Mouse (Mus musculus): Measurements from ENCODE around the gene Ube2k. TPM values are rescaled to one million over a fixed set of nuclear protein-coding genes. Genes with fewer than 3 reads are reported as not detected.

Gene Ube2k
- 114 and 120 TPM in 2 replicates for polyA plus RNA-seq (2014; fragmentation: Nextera tagmentation; extraction: Ambion mirVana)

GRCm38 (mm10) chr5:65536751-65537419 lies at the start of gene Ube2k, which contains the start of gene Smim14:
Gene Ube2k (plus strand): TSS chr5:65537233.
Gene Smim14 (minus strand): TSS chr5:65537184.
- H3K9me3 ChIP-seq (replicated peaks; ENCODE audit: control insufficient read depth, low read length), result no peaks in the 10 kb centered on the region
- H3K27me3 ChIP-seq (ENCODE audit: control insufficient read depth, insufficient read depth, low read length), result no peaks in the 10 kb centered on the region
- peak within 1 kb of the TSS; percentile 99 for H3K27ac ChIP-seq (ENCODE audit: low read depth, low read length)
- H3K4me2 ChIP-seq, result peak within 1 kb of the TSS; percentile 78
- H3K9ac ChIP-seq (ENCODE audit: low read depth, low read length), result peak within 1 kb of the TSS; percentile 94
- peak within 1 kb of the TSS; percentile 87 for H3K4me3 ChIP-seq (ENCODE audit: low read depth, low read length)
- under 1% methylated on average over 64 of the region's 66 CpGs for WGBS (ENCODE audit: insufficient replicate concordance)
- peak; percentile 98 for ATAC-seq (replicated peaks; ENCODE audit: insufficient number of reproducible peaks, low FRiP score, low TSS enrichment)
- no peaks in the 10 kb centered on the region for H3K36me3 ChIP-seq (ENCODE audit: control insufficient read depth, insufficient read depth, low read length)
- peaks cover 6% of the 10 kb centered on the region; the same call in 1 of the 2 replicates for H3K4me1 ChIP-seq (ENCODE audit: control insufficient read depth, insufficient read depth, low read length)

DNA sequence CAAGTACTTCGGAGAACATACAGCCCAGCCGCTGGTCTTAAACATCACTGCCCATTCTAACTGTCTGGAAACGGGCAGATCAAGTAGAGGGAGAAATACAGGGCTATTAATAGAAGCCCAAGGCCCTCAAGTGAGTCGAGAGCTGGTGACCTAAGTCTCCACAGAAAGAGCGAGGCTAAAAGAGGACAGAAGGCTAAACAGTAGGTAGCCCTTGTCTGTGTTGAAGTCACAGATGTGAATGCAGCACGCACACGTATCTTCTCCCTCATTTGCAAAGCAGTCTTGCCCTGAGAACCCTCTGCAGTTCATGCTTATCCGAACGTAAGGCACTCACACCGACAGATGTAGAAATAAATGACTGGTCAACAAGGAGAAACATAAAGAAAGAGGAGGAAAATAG lies 49.7 kb upstream of the Ube2k start:
- peak overlapping the region; percentile 23; the same call in 1 of the 2 replicates for H3K4me2 ChIP-seq
- no peak for ATAC-seq (replicated peaks; ENCODE audit: insufficient number of reproducible peaks, low FRiP score, low TSS enrichment)

GRCm38 (mm10) chr5:65488725-65489124 lies 48.3 kb upstream of the Ube2k start:
- no peak for ATAC-seq (replicated peaks; ENCODE audit: insufficient number of reproducible peaks, low FRiP score, low TSS enrichment)
- H3K4me2 ChIP-seq, result no peak overlapping the region
- H3K27ac ChIP-seq (ENCODE audit: low read depth, low read length), result no peak overlapping the region
- WGBS (ENCODE audit: insufficient replicate concordance), result 78% methylated on average over 7 of the region's 7 CpGs
- H3K4me1 ChIP-seq (ENCODE audit: control insufficient read depth, insufficient read depth, low read length), result peaks cover 25% of the 10 kb centered on the region
- no peaks in the 10 kb centered on the region for H3K27me3 ChIP-seq (ENCODE audit: control insufficient read depth, insufficient read depth, low read length)
- no peaks in the 10 kb centered on the region for H3K9me3 ChIP-seq (replicated peaks; ENCODE audit: control insufficient read depth, low read length)
- no peaks in the 10 kb centered on the region for H3K36me3 ChIP-seq (ENCODE audit: control insufficient read depth, insufficient read depth, low read length)
- H3K4me3 ChIP-seq (ENCODE audit: low read depth, low read length), result no peak overlapping the region
- H3K9ac ChIP-seq (ENCODE audit: low read depth, low read length), result no peak overlapping the region

More for the DNA sequence above, 49.7 kb upstream of the Ube2k start:
- H3K9ac ChIP-seq (ENCODE audit: low read depth, low read length), result no peak overlapping the region
- no peaks in the 10 kb centered on the region for H3K27me3 ChIP-seq (ENCODE audit: control insufficient read depth, insufficient read depth, low read length)
- H3K27ac ChIP-seq (ENCODE audit: low read depth, low read length), result peak overlapping the region; percentile 67
- no peaks in the 10 kb centered on the region for H3K9me3 ChIP-seq (replicated peaks; ENCODE audit: control insufficient read depth, low read length)
- 50% methylated on average over 10 of the region's 10 CpGs for WGBS (ENCODE audit: insufficient replicate concordance)
- no peaks in the 10 kb centered on the region for H3K36me3 ChIP-seq (ENCODE audit: control insufficient read depth, insufficient read depth, low read length)
- no peak overlapping the region for H3K4me3 ChIP-seq (ENCODE audit: low read depth, low read length)
- peaks cover 28% of the 10 kb centered on the region for H3K4me1 ChIP-seq (ENCODE audit: control insufficient read depth, insufficient read depth, low read length)

DNA sequence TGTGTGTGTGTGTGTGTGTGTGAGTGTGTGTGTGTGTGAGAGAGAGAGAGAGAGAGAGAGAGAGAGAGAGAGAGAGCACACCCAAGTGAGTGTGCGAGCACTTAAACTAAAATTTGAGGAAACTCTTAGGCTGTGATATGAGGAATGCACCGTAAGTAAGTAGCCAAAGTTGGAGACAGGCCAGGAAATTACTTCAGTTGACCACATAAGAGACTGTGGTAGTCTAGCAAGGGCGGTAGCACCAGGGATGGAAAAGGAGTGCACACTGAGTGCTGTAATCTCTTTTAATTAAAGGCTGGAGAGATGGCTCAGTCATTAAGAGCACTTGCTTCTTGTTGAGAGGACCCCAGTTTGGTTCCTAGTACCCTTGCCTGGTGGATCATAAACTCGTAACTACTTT lies 47.2 kb upstream of the Ube2k start:
- peaks cover 21% of the 10 kb centered on the region for H3K4me1 ChIP-seq (ENCODE audit: control insufficient read depth, insufficient read depth, low read length)
- no peaks in the 10 kb centered on the region for H3K36me3 ChIP-seq (ENCODE audit: control insufficient read depth, insufficient read depth, low read length)
- WGBS (ENCODE audit: insufficient replicate concordance), result 68% methylated on average over 4 of the region's 4 CpGs
- no peak for ATAC-seq (replicated peaks; ENCODE audit: insufficient number of reproducible peaks, low FRiP score, low TSS enrichment)
- H3K27ac ChIP-seq (ENCODE audit: low read depth, low read length), result no peak overlapping the region
- no peaks in the 10 kb centered on the region for H3K27me3 ChIP-seq (ENCODE audit: control insufficient read depth, insufficient read depth, low read length)
- H3K4me3 ChIP-seq (ENCODE audit: low read depth, low read length), result no peak overlapping the region
- H3K9me3 ChIP-seq (replicated peaks; ENCODE audit: control insufficient read depth, low read length), result no peaks in the 10 kb centered on the region
- no peak overlapping the region for H3K9ac ChIP-seq (ENCODE audit: low read depth, low read length)
- no peak overlapping the region for H3K4me2 ChIP-seq

- Histone ChIP-seq H3K9ac (ENCODE audit: low read depth, low read length) (peak overlapping the region; percentile 95), H3K9me3 (replicated peaks; ENCODE audit: control insufficient read depth, low read length) (no peaks in the 10 kb centered on the region), H3K36me3 (ENCODE audit: control insufficient read depth, insufficient read depth, low read length) (no peaks in the 10 kb centered on the region), H3K27ac (ENCODE audit: low read depth, low read length) (peak overlapping the region; percentile 96), H3K27me3 (ENCODE audit: control insufficient read depth, insufficient read depth, low read length) (no peaks in the 10 kb centered on the region), H3K4me2 (peak overlapping the region; percentile 83), H3K4me3 (ENCODE audit: low read depth, low read length) (peak overlapping the region; percentile 84), H3K4me1 (ENCODE audit: control insufficient read depth, insufficient read depth, low read length) (peaks cover 17% of the 10 kb centered on the region)
- WGBS (ENCODE audit: insufficient replicate concordance), result under 1% methylated on average over 54 of the region's 57 CpGs
- peak; percentile 84 for ATAC-seq (replicated peaks; ENCODE audit: insufficient number of reproducible peaks, low FRiP score, low TSS enrichment)
These were observed 45.0 kb upstream of the Ube2k start for GRCm38 (mm10) chr5:65491767-65492715.

DNA sequence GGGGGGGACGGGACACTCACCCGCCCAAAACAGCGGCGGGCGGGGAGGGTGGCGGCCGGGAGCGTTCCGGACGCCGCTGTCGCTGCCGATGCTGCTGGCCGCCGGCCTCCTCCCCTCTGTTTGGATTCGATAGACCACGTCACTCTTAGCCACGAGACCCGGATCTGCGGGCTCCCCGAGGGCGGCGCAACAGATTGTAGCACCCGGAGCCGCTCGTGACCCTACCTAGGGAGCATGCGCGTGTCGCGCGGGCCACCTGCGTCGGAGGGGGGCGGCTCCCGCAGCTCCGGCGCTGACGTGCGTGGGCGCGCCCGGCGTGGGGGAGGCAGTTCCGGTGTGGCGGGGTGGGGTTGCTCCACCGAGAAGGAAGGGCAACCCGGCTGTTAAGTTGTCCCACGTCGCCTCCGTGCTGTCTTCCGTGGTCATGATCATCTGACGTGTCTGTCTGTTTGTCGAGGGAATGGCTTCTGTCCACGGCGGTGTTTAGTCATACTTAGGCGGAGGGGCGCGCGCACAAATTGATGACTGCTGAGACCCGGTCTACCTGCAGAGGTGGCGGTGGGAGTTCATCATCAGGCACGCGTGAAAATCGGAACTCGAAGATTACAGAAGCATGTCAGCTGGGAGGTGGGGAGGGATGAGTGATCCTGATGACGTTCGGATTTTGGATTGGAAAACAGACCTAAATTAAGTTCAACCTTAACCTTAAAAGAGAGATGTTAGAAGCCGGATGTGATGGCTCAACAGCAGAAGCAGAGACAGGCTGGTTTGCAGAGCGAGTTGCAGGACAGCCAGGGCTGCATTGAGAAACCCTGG lies 44.1 kb upstream of the Ube2k start, which contains the start of gene Gm43552:
Gene Gm43552, minus strand, starts transcription at position 118 of the 816 bp plus-strand sequence.
- H3K4me1 ChIP-seq (ENCODE audit: control insufficient read depth, insufficient read depth, low read length), result peaks cover 17% of the 10 kb centered on the region
- WGBS (ENCODE audit: insufficient replicate concordance), result under 1% methylated on average over 69 of the region's 69 CpGs

GRCm38 (mm10) chr5:65500231-65500630 lies 36.8 kb upstream of the Ube2k start:
- H3K27ac ChIP-seq (ENCODE audit: low read depth, low read length), result no peak overlapping the region
- H3K27me3 ChIP-seq (ENCODE audit: control insufficient read depth, insufficient read depth, low read length), result no peaks in the 10 kb centered on the region
- 75% methylated on average over 7 of the region's 7 CpGs for WGBS (ENCODE audit: insufficient replicate concordance)
- no peak for ATAC-seq (replicated peaks; ENCODE audit: insufficient number of reproducible peaks, low FRiP score, low TSS enrichment)
- no peaks in the 10 kb centered on the region for H3K4me1 ChIP-seq (ENCODE audit: control insufficient read depth, insufficient read depth, low read length)
- no peaks in the 10 kb centered on the region for H3K36me3 ChIP-seq (ENCODE audit: control insufficient read depth, insufficient read depth, low read length)
- no peak overlapping the region for H3K4me2 ChIP-seq
- no peak overlapping the region for H3K9ac ChIP-seq (ENCODE audit: low read depth, low read length)
- H3K9me3 ChIP-seq (replicated peaks; ENCODE audit: control insufficient read depth, low read length), result no peaks in the 10 kb centered on the region
- H3K4me3 ChIP-seq (ENCODE audit: low read depth, low read length), result no peak overlapping the region

More for the DNA sequence above, 44.1 kb upstream of the Ube2k start, which contains the start of gene Gm43552:
- peak; percentile 93 for ATAC-seq (replicated peaks; ENCODE audit: insufficient number of reproducible peaks, low FRiP score, low TSS enrichment)
- H3K36me3 ChIP-seq (ENCODE audit: control insufficient read depth, insufficient read depth, low read length), result no peaks in the 10 kb centered on the region
- peak within 1 kb of the TSS; percentile 84 for H3K4me3 ChIP-seq (ENCODE audit: low read depth, low read length)
- no peaks in the 10 kb centered on the region for H3K27me3 ChIP-seq (ENCODE audit: control insufficient read depth, insufficient read depth, low read length)
- H3K27ac ChIP-seq (ENCODE audit: low read depth, low read length), result peak within 1 kb of the TSS; percentile 96
- H3K9me3 ChIP-seq (replicated peaks; ENCODE audit: control insufficient read depth, low read length), result no peaks in the 10 kb centered on the region
- H3K9ac ChIP-seq (ENCODE audit: low read depth, low read length), result peak within 1 kb of the TSS; percentile 95
- peak within 1 kb of the TSS; percentile 83 for H3K4me2 ChIP-seq

GRCm38 (mm10) chr5:65501407-65501806 lies 35.6 kb upstream of the Ube2k start:
- no peak for ATAC-seq (replicated peaks; ENCODE audit: insufficient number of reproducible peaks, low FRiP score, low TSS enrichment)
- H3K4me3 ChIP-seq (ENCODE audit: low read depth, low read length), result no peak overlapping the region
- H3K36me3 ChIP-seq (ENCODE audit: control insufficient read depth, insufficient read depth, low read length), result no peaks in the 10 kb centered on the region
- WGBS (ENCODE audit: insufficient replicate concordance), result 88% methylated on average over 9 of the region's 9 CpGs
- no peak overlapping the region for H3K9ac ChIP-seq (ENCODE audit: low read depth, low read length)
- H3K4me2 ChIP-seq, result no peak overlapping the region
- H3K9me3 ChIP-seq (replicated peaks; ENCODE audit: control insufficient read depth, low read length), result no peaks in the 10 kb centered on the region
- H3K4me1 ChIP-seq (ENCODE audit: control insufficient read depth, insufficient read depth, low read length), result no peaks in the 10 kb centered on the region
- H3K27ac ChIP-seq (ENCODE audit: low read depth, low read length), result no peak overlapping the region
- H3K27me3 ChIP-seq (ENCODE audit: control insufficient read depth, insufficient read depth, low read length), result no peaks in the 10 kb centered on the region
